Mouse (Mus musculus) G1E-ER4 (cell line): ENCODE measurements around the gene Ube2m. TPM values are rescaled to one million over a fixed set of nuclear protein-coding genes. Genes with fewer than 3 reads are reported as not detected.

Experiments used
- GATA1 ChIP-seq: IDR thresholded peaks from one replicate; pipeline ENCODE4 v1.8.0; 2012; ENCODE audit warnings: low read length, inconsistent platforms
- polyA plus RNA-seq: library from polyadenylated mRNA; stranded (reverse); fragments of >175 nt; gene quantifications from 2 replicates; pipeline ENCODE4 v1.2.3, GENCODE M21; 2012

Ube2m gene
- 343 and 422 TPM in 2 replicates for polyA plus RNA-seq

DNA sequence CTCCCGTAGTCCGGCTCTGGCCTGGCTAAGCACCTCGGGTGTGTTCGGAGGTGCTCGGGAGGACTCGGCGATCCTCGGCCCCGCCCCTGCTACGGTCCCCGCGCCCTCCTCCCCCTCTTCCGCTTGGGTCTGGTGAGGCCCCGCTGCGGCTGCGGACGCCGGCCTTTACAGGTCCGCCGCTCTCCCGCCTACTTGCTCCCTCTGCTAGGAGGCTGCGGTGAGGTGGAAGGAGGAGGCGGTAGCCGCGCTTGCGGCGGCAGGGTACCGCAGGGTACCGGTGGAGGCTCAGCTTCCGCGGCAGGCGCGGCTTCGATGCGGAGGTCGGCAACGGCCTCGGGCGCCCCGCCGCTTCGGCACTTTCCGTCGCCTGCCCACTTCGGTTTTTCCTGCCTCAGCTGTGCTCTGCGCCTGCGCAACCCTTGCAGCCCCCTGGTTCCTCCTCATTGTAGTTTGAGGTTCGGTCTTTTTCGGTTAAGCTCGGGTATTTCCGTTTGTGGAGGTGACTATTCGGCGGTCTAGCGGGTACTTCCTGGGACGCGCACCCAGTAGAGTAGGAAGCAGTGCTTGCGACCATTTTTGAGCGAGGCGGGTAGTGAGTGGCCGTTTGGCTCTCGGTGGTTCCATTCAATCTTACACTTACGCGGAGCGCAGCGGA, at the start of gene Ube2m:
Gene Ube2m, minus strand, starts transcription at position 375 of the 655 bp plus-strand sequence.
- no peak for TF ChIP-seq GATA1

DNA sequence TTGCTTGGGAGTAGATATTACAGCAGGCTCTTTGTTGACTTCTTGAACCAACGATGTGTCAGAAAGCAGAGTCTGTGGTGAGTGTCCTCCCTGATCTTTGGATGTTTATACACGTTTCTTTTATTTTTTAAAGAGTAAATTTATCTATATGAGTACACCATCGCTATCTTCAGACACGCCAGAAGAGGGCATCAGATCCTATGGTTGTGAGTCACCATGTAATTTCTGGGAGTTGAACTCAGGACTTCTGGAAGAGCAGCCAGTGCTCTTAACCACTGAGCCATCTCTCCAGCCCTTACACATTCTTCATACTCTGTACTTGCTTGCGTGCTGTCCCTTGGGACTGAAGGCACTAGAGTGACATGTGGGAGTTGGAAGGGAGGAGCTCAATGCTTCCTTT, 34.2 kb upstream of the Ube2m start:
- no peak for TF ChIP-seq GATA1

DNA sequence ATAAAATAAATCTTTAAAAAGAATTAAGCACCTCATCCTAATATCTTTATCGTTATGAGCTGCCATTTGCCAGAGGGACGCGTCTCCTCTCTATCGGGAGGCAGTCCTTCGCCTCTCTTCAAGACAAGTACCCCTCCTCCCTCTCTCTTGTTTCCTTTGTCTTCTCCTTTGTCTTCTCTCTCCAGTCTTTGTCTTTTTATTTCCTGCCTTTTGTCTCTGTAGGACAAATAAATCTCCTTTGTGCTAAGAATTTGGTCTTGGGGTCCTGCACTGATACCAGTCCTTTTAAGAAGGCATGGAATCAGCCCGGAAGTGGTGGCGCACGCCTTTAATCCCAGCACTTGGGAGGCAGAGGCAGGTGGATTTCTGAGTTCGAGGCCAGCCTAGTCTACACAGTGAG, 21.5 kb upstream of the Ube2m start:
- TF ChIP-seq GATA1 = no peak

DNA sequence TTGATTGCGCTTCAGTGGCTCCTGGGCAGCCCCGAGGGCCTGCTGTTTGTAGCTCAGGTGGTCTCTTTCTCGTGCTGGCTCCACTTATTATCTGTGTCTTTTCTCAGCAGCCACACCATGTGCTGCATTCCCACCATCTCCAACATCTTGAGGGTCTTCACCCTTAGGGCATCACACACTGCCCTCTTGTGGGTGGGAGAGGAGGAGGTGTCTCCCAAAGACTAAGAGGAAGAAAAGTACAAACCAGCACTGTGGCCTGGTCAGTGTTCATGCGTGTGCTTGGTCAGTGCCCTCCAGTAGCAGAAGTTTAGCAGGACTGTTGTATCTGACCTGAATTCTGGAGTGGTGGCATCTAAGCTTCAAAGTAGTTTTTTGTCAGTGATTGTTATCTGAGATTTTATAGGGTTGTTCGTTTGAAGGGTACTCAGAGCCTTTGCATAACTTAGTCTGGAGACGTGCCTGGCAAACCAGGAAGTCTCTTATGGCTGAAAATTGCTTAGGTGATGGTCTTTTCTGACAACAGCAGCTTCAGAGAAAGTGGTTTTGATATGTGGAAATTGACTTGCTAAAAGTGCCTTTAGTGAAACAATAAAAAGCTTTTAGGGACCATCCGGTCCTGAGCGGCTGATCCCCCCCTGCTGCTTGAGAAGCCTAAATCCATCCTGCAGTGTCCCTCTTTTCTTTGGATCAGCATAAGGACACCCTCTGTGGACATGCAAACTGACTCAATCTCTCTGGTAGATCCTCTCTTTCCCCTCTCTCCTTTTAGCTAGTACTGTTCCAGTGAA, 19.0 kb upstream of the Ube2m start:
- no peak for TF ChIP-seq GATA1

DNA sequence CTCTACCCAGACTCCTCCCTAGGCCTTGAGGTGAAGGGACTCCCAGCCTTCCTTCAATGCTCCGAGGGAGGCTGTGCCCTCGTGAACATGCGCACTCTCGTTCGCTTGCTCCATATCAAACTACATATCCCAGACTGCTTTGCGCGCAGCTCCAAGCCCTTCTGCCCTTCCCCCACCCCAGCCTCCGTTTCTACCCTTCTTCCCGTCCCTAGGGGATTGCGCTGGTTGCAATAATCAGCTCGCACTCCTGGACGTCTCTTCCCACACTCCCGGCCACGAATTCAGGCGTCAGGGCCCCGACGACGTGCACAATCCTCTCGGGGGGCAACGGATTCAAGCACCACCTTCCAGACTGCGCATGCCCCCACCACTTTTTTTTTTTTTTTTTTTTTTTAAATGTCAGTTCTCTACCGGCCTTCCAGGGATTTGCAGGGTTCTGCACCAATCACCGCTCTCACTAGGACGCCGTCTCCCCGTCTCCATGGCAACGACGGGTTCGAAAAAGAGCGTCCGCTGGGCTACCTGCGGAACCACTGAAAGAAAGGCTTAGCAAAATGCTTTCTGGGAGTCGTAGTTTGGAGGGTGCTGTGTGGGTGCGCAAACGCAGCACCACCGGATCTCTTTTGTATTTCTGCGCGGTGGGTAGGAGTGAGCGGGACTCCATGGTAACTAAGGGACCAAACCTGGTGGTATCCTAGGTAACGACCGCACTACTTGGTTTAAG, 16.4 kb upstream of the Ube2m start, which contains the start of gene Mzf1:
Gene Mzf1, minus strand, starts transcription at position 478 of the 724 bp plus-strand sequence.
- TF ChIP-seq GATA1 = no peak

DNA sequence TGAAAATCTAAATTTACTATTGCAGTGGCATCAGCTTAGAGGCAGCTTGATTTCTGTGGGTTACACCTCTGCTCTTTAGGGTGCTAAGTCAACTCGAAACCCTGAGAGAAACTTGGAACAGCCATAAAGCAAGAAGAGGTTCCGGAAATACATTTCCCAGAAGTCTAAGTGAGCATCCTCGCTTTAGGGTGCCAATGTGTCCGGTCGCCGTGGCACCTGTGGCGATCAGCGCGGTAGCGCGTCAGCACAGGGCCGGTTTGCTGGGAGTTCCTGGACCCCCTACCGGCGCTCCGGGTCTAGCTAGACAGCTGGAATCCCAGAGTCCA, 15.8 kb upstream of the Ube2m start:
- no peak for TF ChIP-seq GATA1

DNA sequence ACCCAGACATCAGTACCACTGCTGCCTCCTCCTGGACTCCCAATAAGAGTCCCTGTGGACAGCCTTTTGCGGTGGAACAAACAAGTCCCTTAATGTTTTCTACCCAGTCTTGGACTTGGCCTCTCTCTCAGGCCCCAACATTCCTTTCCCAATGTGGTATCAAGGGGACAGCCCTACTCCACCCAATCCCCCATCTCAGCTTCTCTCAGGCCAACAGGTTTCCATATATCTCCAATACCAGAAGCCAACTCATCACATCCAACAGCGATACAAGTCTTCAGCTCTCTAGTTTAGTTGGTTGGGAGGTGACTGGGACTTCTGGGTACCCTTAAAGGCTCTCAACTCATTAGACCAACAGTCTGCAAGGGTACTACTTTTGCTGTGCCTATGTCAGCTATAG, 15.4 kb upstream of the Ube2m start:
- TF ChIP-seq GATA1 = no peak

DNA sequence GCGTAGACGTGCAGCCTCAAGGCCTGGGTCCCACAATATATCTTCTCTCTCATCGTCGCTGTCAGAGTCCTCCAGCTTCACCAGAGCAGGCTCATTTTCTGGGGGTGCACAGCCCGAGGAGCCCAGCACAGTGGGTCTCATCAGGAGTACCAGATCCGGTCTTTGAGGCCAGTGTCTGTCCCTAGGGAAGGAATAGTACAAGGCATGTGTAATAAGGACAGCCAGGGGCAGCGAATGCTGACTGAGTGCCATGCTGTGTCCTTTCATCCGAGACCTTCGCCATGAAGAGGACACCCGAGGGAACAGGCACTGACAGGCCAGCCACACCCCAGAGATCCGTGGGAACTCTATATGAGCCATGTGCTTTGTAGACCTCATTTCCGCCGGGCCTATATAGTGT, 14.9 kb upstream of the Ube2m start:
- no peak for TF ChIP-seq GATA1

DNA sequence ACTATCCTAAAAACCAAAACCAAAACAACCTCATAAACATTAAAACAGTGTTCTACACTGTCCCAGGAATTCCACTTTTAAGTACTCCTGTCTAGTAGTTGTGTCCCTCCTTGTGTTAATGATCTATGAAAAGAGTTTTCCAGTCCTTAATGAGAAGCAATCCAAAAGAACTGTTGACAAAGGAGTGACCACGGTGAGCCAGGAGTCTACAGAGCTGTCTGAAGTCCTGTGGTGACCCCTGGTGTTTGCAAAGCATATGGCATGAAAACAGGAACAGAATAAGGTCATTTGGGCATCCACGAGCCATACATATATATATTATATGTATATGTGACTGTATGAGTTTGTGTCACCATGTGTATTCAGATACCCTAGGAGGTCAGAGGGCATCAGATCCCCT, 8.0 kb upstream of the Ube2m start:
- TF ChIP-seq GATA1 = no peak

DNA sequence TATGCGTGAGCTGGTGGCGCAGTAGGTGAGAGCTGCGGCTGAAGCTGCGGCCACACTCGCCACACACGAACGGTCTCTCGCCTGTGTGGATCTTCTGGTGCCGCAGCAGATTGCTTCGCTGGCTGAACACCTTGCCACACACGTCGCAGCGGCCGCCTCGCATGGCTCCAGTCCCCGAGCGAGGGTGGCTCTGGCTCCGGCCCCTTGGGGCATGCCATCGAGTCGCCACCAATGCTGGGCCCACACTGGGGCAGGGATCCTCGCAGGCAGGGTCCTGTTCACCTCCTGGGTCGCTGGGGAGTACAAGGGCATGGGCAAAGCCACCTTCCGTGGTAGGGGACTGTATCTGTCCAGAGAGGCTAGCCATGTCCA, 6.2 kb upstream of the Ube2m start:
- TF ChIP-seq GATA1 = no peak

DNA sequence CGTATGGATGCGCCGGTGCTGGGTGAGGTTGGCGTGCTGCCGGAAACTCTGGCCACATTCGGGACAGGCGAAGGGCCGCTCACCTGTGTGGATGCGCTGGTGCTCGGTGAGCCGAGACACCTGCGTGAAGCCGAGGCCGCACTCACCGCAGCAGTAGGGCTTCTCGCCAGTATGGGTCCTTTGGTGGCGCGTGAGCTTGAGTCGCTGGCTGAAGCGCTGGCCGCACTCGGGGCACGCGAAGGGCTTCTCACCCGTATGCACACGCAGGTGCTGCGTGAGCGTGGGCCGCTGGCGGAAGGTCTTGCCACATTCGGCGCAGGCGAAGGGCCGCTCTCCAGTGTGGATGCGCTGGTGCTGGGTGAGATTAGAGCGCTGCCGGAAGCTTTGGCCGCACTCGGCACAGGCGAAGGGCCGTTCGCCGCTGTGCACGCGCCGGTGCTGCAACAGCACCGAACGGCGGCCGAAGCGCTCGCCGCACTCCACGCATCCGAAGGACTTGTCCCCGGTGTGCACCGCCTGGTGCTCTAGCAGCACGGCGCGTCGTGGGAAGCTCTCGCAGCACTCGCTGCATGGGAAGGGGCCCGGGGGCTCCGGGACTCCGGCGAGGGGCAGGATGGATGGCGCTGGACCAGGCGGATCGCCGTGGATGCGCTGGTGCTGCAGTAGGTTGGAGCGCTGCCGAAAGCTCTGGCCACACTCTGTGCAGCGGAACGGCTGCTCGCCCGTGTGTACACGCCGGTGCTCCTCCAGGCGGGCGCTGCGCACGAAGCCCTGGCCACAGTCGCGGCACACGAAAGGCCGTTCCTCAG, 5.6 kb upstream of the Ube2m start:
- TF ChIP-seq GATA1 = no peak

DNA sequence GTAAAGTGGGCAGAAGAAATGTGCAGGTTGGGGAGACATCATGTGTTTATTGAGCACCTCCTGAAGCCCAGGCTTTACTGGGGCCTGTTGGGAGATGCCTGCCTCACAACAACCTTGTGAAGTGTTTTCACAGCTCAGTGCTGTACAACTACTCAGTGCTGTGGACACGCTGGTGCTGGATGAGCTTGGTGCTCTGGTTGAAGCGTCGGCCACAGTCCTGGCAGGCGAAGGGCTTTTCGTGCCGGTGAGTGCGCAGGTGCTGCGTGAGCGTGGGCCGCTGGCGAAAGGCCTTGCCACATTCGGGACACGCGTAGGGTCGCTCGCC, 5.0 kb upstream of the Ube2m start:
- no peak for TF ChIP-seq GATA1

DNA sequence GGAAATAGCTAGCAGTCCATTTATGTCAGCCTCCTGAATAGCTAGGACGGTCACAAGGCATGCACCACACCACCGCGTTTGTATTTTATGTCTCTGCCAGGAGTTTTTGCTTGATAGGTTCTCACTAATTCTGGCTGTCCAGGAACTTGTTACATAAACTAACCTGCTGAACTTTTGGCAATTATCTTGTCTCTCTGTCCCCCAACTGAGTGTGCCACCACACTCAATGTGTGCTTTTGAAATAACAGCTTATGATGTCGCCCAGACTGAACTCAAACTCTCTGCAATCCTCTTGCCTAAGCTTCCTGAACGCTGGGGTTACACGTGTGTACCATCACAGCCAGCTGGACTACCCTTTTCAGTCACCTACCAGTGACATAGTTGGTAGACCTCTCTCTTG, 4.4 kb upstream of the Ube2m start:
- TF ChIP-seq GATA1 = no peak

DNA sequence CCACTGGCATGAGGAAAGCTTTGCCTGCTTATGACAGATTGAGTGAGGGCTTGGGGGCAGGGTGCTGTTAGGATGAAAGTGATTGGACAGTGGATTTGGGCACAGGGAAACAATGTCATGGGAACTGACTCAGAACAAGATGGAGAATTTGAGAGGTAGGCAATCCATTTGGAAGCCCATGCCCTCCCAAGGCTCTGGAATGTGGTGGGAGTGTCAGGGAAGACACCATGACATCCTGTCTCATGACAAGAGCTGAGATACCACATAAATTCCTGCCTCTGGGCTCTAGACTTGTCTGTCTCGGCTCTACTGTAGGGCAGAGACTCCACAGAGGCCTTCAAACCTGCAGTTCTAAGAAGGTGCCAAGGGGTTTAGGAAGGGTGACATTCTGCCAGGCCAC, 3.2 kb upstream of the Ube2m start:
- TF ChIP-seq GATA1 = no peak

DNA sequence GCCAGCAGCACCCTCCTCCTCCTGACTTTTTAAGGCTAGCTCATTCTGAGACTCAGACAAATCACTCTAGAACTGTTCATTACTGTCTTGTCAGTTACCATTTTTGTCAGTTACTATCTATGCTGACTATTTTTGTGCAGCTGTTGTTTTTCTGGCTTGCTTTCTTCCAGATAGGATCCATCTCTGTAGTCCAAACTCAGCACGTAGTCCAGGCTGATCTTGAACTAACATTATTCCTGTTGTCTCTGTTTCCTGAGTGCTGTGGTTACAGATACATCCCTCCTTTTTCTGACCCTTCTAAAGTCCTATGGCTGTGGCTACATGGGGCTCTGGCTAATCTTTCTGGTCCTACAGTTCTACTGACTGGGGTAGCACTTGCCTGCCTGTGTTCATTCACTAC, 1.1 kb upstream of the Ube2m start:
- TF ChIP-seq GATA1 = no peak

DNA sequence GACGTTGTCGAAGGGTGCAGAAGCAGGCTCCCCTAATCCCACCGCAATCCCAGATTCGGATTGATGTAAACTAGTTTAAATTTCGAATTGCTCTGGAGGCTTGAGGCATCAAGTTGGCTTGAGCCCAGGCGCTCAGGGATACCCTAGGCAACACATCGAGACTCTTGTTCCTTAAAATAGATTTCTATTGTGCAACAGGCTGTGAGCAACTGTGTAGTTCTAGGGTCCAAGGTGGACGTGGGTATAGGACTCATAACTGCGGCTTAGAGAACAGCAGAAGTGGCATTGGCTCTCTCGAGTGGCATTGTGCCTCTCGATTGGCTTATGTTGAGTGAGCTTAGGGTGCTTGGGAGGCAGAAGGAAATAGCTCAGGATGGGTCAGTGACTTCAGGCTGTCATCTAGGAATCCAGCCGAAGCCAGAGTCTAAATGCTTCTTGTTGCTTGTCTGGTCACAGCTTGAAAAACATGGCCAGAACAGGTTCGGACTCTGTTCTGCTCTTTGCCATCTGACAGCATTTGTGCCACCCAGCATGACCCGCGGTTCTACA, 620 bp upstream of the Ube2m start:
- TF ChIP-seq GATA1 = no peak
